Mouse (Mus musculus) c-Kit-negative CD71-positive TER-119-positive erythroid progenitor cells, embryonic 14.5 days (primary cell): Measurements from ENCODE around the gene Spink2.
"Not testable (repeated sequence)": the region's sequence is repeated elsewhere in the genome, so short reads cannot be mapped to it uniquely, and the experiment has no call there.

Experiments used
- DNase-seq: peaks from one replicate; pipeline ENCODE4 v3.0.0-alpha.2; 2013; ENCODE audit warnings: low read depth, low spot score

Spink2 gene

GRCm38 (mm10) chr5:77211236-77211635 is at the start of gene Spink2:
Spink2 (minus strand) TSS chr5:77211471.
- DNase-seq, result no peak

DNA sequence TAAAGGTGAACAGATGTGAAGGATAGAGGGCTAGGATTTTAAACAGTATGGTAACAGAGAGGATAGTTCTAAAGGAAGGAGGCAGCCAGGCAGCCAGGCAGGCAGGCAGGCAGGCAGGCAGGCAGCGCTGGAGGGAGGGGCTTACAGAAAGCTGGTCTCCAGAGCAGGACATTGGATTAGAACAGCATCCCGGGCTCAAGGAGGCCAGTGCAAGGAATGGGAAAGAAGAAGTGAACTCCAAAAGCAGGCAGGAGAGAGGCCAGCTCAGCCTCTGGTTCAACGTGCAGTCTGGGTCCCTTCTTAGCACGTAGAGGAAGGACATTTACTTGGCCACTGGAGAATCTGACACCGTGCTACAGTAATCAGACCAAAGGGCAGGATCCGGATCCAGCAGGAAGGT is 48.9 kb upstream of the Spink2 start:
- DNase-seq, result no peak

- no peak for DNase-seq
Measured at GRCm38 (mm10) chr5:77259315-77259714, 48.0 kb upstream of the Spink2 start.

GRCm38 (mm10) chr5:77257603-77258002 is 46.3 kb upstream of the Spink2 start:
- DNase-seq, result no peak

DNA sequence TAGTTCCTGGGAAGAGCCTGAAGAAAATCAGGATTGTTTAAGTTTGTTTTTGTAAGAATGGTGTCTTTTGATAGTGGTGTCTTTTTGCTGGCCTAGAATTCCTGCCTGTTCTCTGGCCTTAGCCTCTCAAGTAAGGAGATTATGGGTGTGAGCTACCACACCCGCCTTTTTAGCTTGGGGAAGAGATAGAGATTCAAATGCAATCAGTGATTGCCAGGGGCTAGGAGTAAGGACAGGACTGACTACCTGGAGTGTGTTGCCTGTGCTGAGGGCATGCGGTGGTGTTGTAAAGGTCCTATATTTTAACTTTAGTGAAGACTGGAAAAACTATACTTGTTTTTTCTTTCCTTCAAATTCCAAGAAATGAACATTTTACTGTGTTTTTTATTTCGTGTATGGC is 43.1 kb upstream of the Spink2 start:
- DNase-seq, result no peak

GRCm38 (mm10) chr5:77253154-77253553 is 41.9 kb upstream of the Spink2 start:
- DNase-seq, result no peak

GRCm38 (mm10) chr5:77252115-77252827 is 41.0 kb upstream of the Spink2 start:
- DNase-seq, result no peak

GRCm38 (mm10) chr5:77251656-77252055 is 40.4 kb upstream of the Spink2 start:
- DNase-seq, result no peak

- DNase-seq, result no peak
Measured at GRCm38 (mm10) chr5:77250083-77250482, 38.8 kb upstream of the Spink2 start.

- DNase-seq, result no peak
Measured at GRCm38 (mm10) chr5:77245787-77246671, 34.8 kb upstream of the Spink2 start.

DNA sequence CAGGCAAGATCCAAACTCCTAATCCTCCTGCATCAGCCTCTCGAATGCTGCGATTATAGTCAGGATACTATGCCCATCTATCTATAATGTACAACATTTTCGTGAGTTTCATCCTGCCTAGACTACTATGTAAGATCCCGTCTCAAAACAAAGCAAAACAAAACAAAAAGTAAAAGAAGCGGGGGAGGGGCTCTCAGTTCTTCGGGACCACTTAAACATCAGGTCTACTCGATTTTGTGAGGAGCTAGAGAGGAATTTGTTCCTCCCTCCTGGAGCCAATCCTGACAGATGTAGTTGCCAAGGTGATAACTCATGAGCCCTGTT is 34.2 kb upstream of the Spink2 start:
- no peak for DNase-seq

DNA sequence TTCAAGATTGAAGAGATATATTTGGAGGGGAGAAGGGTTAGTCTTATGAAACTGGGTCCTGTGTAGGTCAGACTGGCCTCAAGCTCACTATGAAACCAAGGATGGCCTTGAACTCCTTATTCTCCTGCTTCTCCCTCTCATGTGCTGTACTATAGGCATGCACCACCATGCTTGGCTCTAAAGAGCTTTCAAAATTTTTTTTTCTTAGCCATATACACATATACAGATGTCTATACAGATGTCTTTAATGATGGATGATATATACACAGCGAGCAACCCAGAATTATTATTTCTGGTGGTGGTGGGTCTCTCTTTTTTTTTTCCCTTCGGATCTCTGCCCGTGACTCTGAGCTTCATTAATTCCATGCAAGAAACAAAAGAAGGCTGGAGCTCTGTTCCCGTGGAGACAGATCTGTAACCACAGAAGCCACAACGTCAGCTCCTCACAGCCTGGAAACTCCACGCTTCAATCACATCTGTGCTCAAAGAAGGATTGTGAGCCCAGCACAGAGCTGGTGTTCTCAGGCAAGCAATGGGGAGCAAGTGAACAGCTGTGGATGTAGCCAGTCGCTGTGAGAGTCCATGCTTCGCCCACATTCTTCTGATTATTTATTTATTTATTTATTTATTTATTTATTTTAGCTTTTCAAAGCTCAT is 33.2 kb upstream of the Spink2 start:
- DNase-seq, result no peak

GRCm38 (mm10) chr5:77237104-77237503 is 25.8 kb upstream of the Spink2 start:
- DNase-seq, result no peak

DNA sequence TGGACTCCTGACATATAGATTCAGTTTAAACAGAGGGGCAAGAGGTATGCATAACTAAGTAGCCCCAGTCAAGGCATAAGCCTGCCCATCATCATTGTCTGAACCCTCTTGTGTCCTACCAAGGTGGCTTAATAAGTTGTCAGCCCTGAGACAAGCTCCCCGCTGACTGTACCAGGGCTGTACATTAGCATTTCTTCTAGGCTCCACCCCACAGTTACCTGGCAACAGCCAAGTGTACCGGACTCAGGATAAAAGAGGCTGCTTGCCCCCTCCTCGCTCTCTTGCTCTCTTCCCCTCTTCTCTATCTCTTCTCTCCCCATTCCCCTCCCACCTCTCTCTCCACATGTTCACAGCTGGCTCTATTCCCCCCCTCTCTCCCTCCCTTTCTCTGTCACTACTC is 23.6 kb upstream of the Spink2 start:
- no peak for DNase-seq

- DNase-seq, result not testable (repeated sequence)
Measured at GRCm38 (mm10) chr5:77231863-77232262, 20.6 kb upstream of the Spink2 start.

DNA sequence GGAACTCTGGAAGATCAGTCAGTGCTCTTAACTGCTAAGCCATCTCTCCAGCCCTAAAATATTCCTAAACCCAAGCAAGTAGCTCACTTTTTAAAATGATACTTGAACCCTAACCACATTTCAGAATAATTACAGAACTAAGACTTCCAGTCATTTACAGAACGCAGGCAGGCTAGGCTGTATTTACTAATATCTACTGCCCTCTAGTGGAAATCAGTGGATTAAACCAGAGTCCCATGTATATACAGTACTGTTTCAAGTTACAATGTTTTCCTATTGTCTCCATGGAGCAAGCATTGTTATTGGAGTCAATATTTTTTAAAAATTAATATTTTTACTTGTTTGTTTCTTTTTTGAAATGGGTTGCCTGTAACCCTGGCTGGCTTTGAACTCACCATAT is 17.7 kb upstream of the Spink2 start:
- DNase-seq, result peak; percentile 15

GRCm38 (mm10) chr5:77223043-77223975 is 12.0 kb upstream of the Spink2 start:
- no peak for DNase-seq

GRCm38 (mm10) chr5:77217724-77218123 is 6.5 kb upstream of the Spink2 start:
- DNase-seq, result no peak

GRCm38 (mm10) chr5:77217211-77217610 is 5.9 kb upstream of the Spink2 start:
- DNase-seq, result peak; percentile 60

DNA sequence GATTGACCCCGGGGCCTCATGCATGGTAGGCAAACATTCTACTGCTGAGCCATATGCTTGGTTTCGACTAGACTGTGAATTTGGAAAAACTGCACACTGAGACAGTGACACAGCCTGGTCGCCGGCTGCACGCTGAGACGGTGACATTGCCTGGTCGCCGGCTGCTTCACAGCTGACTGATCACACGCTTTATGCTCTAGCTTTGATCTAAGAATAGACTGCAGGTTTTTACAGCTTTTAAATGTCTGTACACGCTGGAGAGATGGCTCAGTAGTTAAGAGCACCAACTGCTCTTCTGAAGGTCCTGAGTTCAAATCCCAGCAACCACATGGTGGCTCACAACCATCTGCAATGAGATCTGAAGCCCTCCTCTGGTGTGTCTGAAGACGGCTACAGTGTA is 5.1 kb downstream of the Spink2 start:
- no peak for DNase-seq

GRCm38 (mm10) chr5:77202238-77202637 is 9.0 kb downstream of the Spink2 start:
- no peak for DNase-seq
